Mouse (Mus musculus) forebrain, embryonic 11.5 days (tissue): ENCODE results near the gene Gfi1b. TPM values are rescaled to one million over a fixed set of nuclear protein-coding genes. Genes with fewer than 3 reads are reported as not detected.

Experiments
- ATAC-seq: fragments of 200-750 bp; cut with Nextera tagmentation; replicated peaks from 2 replicates; pipeline ENCODE4 v1.8.0; 2017; ENCODE audit warnings: moderate TSS enrichment; ENCODE audit not compliant: low FRiP score
- DNase-seq: peaks from one replicate; pipeline ENCODE4 v3.0.0-alpha.2; 2017; ENCODE audit warnings: low spot score
- H3K27ac ChIP-seq: fragments of 300-500 bp; sonication (generic); 2 replicates; pipeline ENCODE4 v1.5.1; 2014; ENCODE audit warnings: low read depth, low read length
- H3K27me3 ChIP-seq: fragments of 300-500 bp; sonication (generic); 2 replicates; pipeline ENCODE4 v1.6.1; 2014; ENCODE audit warnings: mild to moderate bottlenecking, low read length, mixed read lengths; ENCODE audit not compliant: control insufficient read depth, insufficient read depth
- H3K36me3 ChIP-seq: fragments of 300-500 bp; sonication (generic); 2 replicates; pipeline ENCODE4 v1.6.1; 2014; ENCODE audit warnings: mild to moderate bottlenecking, low read length, moderate library complexity, mixed read lengths; ENCODE audit not compliant: control insufficient read depth, insufficient read depth
- H3K4me1 ChIP-seq: fragments of 300-500 bp; sonication (generic); replicated peaks from 2 replicates; pipeline ENCODE4 v1.6.1; 2014; ENCODE audit warnings: low read length, mixed read lengths; ENCODE audit not compliant: control insufficient read depth, insufficient read depth
- H3K4me2 ChIP-seq: fragments of 300-500 bp; sonication (generic); 2 replicates; pipeline ENCODE4 v1.6.1; 2014; ENCODE audit warnings: low read depth, mild to moderate bottlenecking, low read length, moderate library complexity, mixed read lengths; ENCODE audit not compliant: severe bottlenecking
- H3K4me3 ChIP-seq: fragments of 300-500 bp; sonication (generic); 2 replicates; pipeline ENCODE4 v1.5.1; 2014; ENCODE audit warnings: low read depth, low read length
- H3K9ac ChIP-seq: fragments of 300-500 bp; sonication (generic); 2 replicates; pipeline ENCODE4 v1.6.1; 2014; ENCODE audit warnings: low read length
- H3K9me3 ChIP-seq: fragments of 300-500 bp; sonication (generic); 2 replicates; pipeline ENCODE4 v1.6.1; 2016; ENCODE audit warnings: low read length, mixed read lengths; ENCODE audit not compliant: control insufficient read depth
- WGBS: fragments of 180-500 bp; shearing (Covaris S2); extraction: QIAGEN DNeasy Blood & Tissue Kit; methylation state at CpG from one replicate; pipeline ENCODE4 v1.1.7; 2014; 5-methylcytosine and 5-hydroxymethylcytosine counted together
- polyA plus RNA-seq: library from polyadenylated mRNA; unstranded; fragments of >200 nt; fragmentation: Nextera tagmentation; extraction: Ambion mirVana; gene quantifications from 2 replicates; pipeline ENCODE4 v1.2.1, GENCODE M21; 2014

The Gfi1b gene
- polyA plus RNA-seq, 1 experiment from 2014 or later: 3.4 TPM

DNA sequence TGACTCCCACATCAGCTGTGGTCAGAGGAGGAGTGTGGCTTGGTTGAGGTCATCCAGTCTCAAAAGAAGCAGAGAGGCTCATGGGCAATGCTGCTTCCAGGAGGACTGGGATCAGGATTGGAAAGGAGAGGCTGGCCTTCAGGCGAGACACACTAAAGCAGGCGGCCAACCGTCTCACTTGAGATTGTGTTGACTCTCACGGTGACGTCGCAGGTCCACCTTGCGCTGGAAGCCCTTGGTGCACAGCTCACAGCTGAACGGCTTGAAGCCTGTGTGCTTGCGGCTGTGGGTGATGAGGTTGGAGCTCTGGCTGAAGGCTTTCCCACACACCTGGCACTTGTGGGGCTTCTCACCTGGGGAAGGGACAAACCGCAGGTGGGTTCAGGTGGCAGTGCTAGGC is 11.9 kb downstream of the Gfi1b start:
- Histone ChIP-seq H3K4me2 (no peak overlapping the region), H3K9me3 (no peaks in the 10 kb centered on the region), H3K9ac (no peak overlapping the region), H3K4me3 (no peak overlapping the region), H3K4me1 (no peaks in the 10 kb centered on the region), H3K27me3 (no peaks in the 10 kb centered on the region), H3K36me3 (no peaks in the 10 kb centered on the region), H3K27ac (no peak overlapping the region)
- ATAC-seq: no peak
- 89% methylated on average over 10 of the region's 10 CpGs for WGBS
- no peak for DNase-seq

DNA sequence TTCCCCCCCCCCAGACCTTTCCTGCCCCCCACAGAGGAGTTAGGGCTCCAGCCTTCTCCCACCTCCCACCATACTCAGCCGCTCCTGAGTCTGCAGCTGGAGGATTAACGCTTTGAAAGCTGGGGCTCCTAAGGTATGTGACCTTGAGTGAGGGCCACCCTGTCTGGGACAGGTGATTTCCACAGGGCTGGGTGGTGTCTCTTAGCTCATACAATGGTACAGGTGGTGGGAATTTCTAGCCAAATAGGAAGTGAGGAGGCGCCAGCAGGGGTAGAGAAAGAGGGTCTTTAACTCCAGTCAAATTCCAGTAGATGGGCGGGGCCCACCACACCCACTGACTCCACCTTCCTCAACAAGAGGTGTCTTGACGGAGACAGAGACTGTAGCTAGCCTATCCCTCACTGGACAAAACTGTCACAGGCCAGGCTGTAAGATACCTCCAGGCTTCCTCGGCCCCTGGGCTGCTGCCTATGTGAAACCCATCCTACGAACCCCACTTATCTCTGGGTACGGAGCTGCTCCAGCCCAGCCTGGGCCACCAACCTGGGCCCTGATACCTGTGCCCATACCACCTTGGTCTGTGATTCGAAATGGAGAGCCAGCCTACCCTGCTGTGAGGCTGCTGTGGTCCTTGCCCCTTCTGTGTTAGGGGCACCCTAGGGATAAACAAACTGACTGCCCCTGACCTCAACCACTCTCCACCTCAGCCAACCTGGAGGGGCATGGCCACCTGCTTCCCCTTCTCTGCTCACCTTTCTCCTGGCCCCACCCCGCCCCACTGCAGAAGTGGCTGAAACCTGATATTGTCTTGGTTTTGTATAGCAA is 14.2 kb downstream of the Gfi1b start:
- ATAC-seq: no peak
- H3K4me3 ChIP-seq: no peak overlapping the region
- no peak overlapping the region for H3K27ac ChIP-seq

DNA sequence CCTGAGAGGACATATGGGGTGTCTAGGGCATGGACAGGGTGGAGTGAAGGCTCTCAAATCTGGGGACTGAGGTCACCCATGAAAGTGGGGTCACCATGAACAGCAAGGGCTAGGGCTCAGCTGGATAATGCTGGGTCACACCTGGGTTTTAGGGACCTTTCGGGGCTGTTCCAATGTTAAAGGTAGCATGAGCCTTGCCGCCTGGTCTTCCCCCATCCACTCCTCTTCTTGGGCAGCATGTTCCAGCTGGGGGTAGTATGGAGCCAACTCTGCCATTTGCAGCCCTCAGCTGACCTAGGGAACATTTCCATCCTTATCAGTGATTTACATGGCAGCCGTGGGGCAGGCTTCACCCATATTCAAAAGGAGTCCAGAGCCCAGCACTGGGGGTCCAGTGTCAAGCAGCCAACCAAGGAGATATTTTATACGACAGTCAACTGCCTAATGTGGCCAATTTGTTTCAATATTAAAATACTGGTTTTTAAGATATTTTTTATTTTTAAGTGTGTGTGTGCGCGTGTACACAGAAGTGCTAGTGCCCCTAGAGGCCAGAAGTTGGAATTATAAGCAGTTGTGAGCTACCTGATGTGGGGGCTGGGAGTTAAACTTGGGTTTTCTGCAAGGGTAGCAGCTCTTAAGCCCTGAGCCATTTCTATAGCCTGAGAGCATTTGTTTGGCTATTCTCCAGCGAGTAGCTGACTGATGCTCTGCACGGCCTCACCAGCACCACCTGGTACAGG is 15.0 kb downstream of the Gfi1b start:
- no peak for ATAC-seq
- Histone ChIP-seq H3K9me3 (no peaks in the 10 kb centered on the region), H3K4me3 (no peak overlapping the region), H3K27ac (no peak overlapping the region), H3K4me1 (no peaks in the 10 kb centered on the region), H3K4me2 (no peak overlapping the region), H3K27me3 (no peaks in the 10 kb centered on the region), H3K9ac (no peak overlapping the region), H3K36me3 (no peaks in the 10 kb centered on the region)
- no peak for DNase-seq
- WGBS: 64% methylated on average over 8 of the region's 8 CpGs

More for the DNA sequence above, 14.2 kb downstream of the Gfi1b start:
- no peak overlapping the region for H3K9ac ChIP-seq
- no peaks in the 10 kb centered on the region for H3K9me3 ChIP-seq
- H3K4me1 ChIP-seq: no peaks in the 10 kb centered on the region
- no peaks in the 10 kb centered on the region for H3K27me3 ChIP-seq
- no peak overlapping the region for H3K4me2 ChIP-seq
- no peak for DNase-seq
- H3K36me3 ChIP-seq: no peaks in the 10 kb centered on the region
- 48% methylated on average over 10 of the region's 10 CpGs for WGBS

DNA sequence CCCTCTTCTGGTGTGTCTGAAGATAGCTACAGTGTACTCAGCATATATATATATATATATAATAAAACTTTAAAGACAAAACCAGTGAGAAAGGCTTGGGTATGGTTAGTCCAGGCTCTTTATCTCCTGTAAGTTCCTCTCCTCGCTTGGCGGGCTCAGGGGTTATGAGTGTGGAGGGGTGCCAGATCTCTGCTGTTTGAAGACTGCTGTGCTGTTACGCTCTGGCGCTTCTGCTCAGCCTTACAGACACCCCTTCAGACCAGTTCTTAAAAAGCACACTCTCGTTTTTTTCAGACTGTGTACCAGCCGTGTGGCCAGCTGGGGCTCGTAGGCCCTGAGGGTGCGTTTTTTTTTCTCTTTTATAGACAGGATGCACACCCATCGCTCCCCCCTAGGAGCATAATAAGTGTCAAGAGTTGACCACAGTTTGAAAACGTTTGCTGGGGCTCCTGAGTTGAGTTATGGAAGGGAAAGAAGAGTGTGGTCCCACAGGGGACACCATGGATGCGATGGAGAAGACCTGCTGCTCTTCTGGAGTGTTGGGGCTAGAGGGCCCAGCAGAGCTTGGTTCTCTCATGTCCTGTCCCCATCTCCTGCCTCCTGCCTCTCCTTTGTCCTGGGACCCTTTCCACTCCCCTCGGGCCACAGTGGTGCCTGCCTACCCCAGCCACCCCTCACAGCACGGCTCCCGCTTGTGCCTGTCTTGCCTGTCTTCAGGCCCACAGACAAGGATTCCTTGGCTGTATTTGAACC is 15.8 kb downstream of the Gfi1b start:
- no peak overlapping the region for H3K9ac ChIP-seq
- ATAC-seq: no peak
- H3K4me2 ChIP-seq: no peak overlapping the region
- H3K27me3 ChIP-seq: no peaks in the 10 kb centered on the region
- H3K9me3 ChIP-seq: no peaks in the 10 kb centered on the region
- H3K27ac ChIP-seq: no peak overlapping the region
- no peaks in the 10 kb centered on the region for H3K4me1 ChIP-seq
- no peak for DNase-seq
- 81% methylated on average over 14 of the region's 14 CpGs for WGBS
- no peak overlapping the region for H3K4me3 ChIP-seq
- no peaks in the 10 kb centered on the region for H3K36me3 ChIP-seq

DNA sequence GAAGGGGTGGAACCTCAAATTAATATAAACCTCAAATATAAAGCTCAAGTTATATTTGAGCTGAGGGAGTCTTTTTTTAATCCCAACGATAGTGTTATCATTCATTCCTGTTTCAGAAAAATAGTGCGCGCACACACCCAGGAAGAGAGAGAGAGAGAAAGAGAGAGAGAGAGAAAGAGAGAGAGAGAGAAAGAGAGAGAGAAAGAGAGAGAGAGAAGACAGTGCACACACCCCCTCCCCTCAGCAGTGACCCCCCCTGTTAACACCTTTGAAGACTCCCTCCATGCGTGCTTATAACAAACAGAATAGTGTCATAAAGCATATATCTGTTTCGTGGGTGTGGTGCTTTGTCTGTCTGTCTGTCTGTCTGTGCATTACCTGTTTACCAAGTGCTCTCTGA is 18.2 kb downstream of the Gfi1b start:
- DNase-seq (no peak), ATAC-seq (no peak)
- no peaks in the 10 kb centered on the region for H3K9me3 ChIP-seq
- H3K4me3 ChIP-seq: no peak overlapping the region
- no peak overlapping the region for H3K9ac ChIP-seq
- H3K4me1 ChIP-seq: no peaks in the 10 kb centered on the region
- 91% methylated on average over 5 of the region's 5 CpGs for WGBS
- no peak overlapping the region for H3K27ac ChIP-seq
- no peaks in the 10 kb centered on the region for H3K27me3 ChIP-seq
- no peak overlapping the region for H3K4me2 ChIP-seq
- H3K36me3 ChIP-seq: no peaks in the 10 kb centered on the region

DNA sequence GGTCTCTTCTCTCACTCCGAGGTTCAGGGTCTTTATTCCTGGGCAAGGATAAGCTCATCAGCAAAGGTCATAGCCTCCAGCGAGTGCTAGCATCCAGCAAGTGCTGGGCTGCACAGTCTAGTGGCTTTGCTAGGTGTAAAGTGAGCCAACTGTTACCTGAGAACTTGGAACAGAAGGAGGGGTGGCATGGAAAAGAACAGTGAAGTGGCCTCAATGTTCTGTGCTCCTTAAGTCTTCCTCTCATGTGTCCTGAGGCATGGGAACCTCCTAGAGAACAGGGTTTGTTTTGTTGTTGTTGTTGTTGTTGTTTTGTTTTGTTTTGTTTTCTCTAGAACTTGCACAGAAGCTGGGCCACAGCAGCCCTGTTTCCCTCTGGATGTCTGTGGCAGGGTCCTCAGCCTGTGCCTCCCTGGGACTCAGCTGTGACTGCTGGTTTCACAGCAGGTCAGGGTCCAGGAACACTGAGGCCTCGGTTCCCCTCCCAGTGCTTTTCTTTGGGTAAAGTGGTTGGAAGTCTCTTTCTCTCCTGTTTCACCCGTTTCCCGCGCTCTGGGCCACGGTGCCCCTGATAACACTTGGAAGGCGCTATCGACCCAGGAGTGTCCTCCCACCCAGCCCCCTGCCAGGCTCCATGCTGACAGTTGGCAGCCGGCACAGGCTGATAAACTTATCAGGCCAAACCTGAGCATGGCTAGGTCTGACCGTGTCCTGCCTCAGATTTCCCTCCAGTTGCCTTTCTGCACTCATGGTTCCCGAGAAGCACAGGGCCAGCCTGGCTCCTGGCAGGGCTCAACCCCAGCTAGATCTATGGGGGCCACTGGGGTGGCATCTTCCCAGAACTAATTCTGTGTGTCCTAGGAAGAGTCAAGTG is 19.8 kb downstream of the Gfi1b start:
- no peaks in the 10 kb centered on the region for H3K36me3 ChIP-seq
- ATAC-seq (no peak), DNase-seq (no peak)
- H3K4me2 ChIP-seq: no peak overlapping the region
- H3K4me1 ChIP-seq: no peaks in the 10 kb centered on the region
- no peak overlapping the region for H3K9ac ChIP-seq
- no peaks in the 10 kb centered on the region for H3K27me3 ChIP-seq
- no peaks in the 10 kb centered on the region for H3K9me3 ChIP-seq
- WGBS: 67% methylated on average over 12 of the region's 12 CpGs
- no peak overlapping the region for H3K4me3 ChIP-seq
- no peak overlapping the region for H3K27ac ChIP-seq

DNA sequence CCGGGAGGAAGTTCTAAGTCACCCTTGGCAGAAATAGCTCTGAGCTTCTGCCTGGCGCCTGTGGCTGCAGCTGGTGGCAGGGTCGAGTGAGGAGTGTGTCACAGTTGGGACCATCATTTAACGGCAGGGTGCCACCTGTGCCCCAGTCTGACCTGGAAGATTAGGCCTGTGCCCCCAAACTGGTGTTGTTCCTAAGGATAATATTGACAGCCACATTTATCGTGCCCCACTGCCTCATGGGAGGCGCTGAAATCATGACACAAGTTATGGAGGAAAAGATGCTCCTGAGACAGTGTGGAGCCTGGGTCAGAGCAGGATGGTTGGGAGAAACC is 22.2 kb downstream of the Gfi1b start:
- Histone ChIP-seq H3K27me3 (no peaks in the 10 kb centered on the region), H3K9ac (no peak overlapping the region), H3K9me3 (no peaks in the 10 kb centered on the region), H3K4me1 (no peaks in the 10 kb centered on the region), H3K4me3 (no peak overlapping the region), H3K36me3 (no peaks in the 10 kb centered on the region), H3K27ac (no peak overlapping the region), H3K4me2 (no peak overlapping the region)
- 77% methylated on average over 6 of the region's 6 CpGs for WGBS
- ATAC-seq: no peak
- DNase-seq: no peak
